Mouse (Mus musculus) embryo, embryonic 9.5 days (tissue): ENCODE measurements at regions not wholly inside any gene's neighbourhood (a gene's known extent, or its start where the extent isn't known, plus 50 kb on each side); places are given as distances from the start of the nearest gene placed in this dataset.

Source experiments
- DNase-seq: peaks from one replicate; pipeline ENCODE4 v3.0.0-alpha.2; 2017; ENCODE audit errors: extremely low spot score

GRCm38 (mm10) chr5:75880088-75880684 is 98.1 kb downstream of the Kdr start:
- DNase-seq = no peak

GRCm38 (mm10) chr5:75878361-75878760 is 99.9 kb downstream of the Kdr start:
- no peak for DNase-seq

- no peak for DNase-seq
These were observed 100.7 kb downstream of the Kdr start for GRCm38 (mm10) chr5:75877609-75877971.

DNA sequence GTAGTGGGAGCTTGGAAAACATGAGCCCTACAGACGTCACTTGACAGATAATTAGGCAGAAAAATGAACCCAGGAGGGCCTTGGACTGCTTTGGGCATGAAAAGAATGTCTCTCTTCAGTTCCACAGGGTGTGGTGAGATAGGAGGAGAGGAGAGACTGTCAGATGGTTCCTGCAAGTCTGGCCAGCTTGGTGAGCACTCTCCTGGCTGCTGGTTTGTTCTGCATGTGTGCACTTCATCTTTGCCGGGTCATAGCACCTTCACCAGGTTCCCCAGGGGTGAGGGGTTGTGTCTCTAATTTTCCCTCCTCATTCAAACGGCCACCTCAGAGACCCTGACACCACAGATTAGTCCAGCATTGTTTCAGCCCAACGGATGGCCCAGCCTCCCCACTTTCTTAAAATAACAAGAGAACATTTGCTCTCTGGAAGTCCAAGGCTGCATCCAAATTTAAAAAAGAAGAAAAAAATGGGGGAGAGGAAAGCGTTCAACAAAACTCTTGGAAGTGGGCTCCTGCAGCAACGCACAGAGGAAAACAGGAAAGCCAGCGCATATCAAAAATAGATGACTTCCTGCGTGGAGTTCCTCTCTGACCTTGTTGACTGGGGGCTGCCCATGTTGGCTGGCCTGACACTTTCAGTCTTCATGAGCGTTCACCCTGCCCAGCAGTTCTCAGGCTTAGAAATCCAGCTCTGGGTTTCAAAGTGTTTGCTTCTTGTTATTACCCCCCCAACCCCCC is 101.2 kb downstream of the Kdr start:
- DNase-seq = no peak

GRCm38 (mm10) chr5:75871120-75871519 is 107.1 kb downstream of the Kdr start:
- peak; percentile 89 for DNase-seq

- DNase-seq = no peak
These were observed 107.6 kb downstream of the Kdr start for GRCm38 (mm10) chr5:75870666-75871065.

GRCm38 (mm10) chr5:75869535-75869934 is 108.7 kb downstream of the Kdr start:
- no peak for DNase-seq

GRCm38 (mm10) chr5:75865096-75865495 is 113.2 kb downstream of the Kdr start:
- no peak for DNase-seq

DNA sequence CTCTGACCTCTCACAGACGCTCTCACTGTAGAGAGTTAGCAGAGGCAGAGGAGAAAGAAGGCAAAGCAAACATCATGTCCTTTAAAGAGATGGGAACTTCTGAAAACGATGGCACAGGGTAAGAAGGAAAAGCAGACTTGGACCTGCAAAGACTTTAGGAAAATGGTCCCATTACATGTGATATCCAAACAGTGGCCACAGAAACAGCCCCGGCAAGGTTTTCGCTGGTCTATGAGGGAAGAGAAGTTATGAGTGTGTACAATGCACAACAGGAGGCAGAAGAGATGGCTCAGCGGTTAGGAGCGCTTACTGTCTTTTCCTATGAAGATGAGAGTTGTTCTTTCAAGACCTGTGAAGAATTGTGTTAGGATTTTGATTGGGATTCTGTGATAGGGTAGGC is 114.9 kb downstream of the Kdr start:
- no peak for DNase-seq

DNA sequence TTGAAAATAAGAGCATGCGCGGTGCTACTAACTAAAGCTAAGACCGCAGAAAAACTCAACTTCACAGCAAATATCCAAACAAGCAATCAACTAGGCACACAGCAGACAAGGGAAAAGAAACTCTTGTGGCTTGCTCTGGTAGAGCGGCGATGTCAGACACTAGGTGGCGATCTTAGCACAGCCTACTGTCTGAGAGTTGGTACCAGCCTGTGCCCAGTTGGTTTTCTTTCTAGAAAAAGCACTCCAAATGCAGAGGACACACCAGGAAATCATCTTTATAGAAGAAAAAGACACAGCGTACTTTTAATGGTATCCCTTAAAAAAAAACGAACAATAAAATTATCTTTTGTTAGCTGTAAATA is 115.6 kb downstream of the Kdr start:
- peak; percentile 68 for DNase-seq

- DNase-seq = no peak
These were observed 116.2 kb downstream of the Kdr start for GRCm38 (mm10) chr5:75861916-75862629.

- DNase-seq = no peak
These were observed 118.9 kb downstream of the Kdr start for GRCm38 (mm10) chr5:75859316-75859836.

- DNase-seq = no peak
These were observed 127.4 kb downstream of the Kdr start for GRCm38 (mm10) chr5:75850855-75851254.

GRCm38 (mm10) chr5:75847966-75848365 is 130.3 kb downstream of the Kdr start:
- no peak for DNase-seq

GRCm38 (mm10) chr5:75847341-75847740 is 130.9 kb downstream of the Kdr start:
- no peak for DNase-seq

DNA sequence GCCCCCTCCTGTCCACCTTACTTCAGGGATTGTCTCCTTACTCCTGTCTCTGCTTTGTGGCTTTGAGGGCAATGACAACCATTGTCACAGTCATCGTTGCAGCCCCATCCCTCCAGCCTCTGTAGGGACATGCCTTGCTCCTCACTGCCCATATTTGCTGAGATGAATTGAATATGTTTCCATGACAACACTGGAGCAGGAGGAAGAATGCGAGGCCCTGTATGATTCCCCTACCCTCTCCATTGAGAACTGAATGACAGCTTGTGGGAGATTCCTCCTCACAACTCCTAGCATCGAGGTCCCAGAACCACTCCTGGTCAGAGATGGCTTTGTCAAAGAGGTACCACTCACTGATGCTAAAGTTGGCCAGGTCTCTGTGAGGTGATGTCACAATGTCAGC is 132.2 kb downstream of the Kdr start:
- no peak for DNase-seq

- no peak for DNase-seq
These were observed 134.5 kb downstream of the Kdr start for GRCm38 (mm10) chr5:75843807-75844206.

GRCm38 (mm10) chr5:75840421-75840820 is 137.8 kb downstream of the Kdr start:
- no peak for DNase-seq

GRCm38 (mm10) chr5:75835556-75835961 is 142.7 kb downstream of the Kdr start:
- no peak for DNase-seq

DNA sequence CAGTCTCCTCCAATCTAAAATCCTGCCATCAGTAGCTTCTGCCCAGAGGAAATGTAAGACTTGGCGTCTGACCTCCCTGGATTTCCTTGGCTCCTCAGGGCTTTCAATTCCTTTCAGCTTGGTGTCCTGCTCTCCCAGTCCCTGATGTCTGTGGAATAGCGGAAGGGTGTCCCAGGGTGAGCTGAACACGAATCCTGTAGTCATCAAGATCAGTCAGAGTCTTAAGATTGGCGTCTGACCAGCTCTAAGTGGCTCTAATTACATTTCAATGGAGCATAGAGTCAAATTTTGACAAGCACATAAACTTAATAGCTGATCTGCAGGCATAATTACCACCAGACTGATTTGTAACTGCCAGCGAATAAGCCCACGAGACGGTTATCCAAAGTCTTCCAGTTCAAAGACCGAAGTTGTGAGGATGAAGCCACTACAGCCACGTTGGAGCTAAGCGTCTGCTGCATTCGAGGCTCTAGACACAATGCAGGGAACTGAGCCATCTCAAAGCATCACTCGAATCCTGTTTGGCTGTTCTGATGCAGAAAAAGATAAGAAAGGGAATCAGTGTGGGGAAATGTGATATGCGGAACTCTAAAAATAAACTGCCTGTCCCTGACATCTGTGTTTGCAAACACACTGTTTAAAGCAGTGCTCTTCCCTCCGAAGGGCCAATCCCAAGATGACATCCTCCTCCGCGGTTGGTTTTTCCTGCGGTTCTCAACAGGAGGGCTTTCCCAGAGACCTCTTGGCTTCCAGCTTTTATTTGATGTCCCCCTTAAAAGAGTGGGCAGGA is 143.3 kb downstream of the Kdr start:
- DNase-seq = no peak

DNA sequence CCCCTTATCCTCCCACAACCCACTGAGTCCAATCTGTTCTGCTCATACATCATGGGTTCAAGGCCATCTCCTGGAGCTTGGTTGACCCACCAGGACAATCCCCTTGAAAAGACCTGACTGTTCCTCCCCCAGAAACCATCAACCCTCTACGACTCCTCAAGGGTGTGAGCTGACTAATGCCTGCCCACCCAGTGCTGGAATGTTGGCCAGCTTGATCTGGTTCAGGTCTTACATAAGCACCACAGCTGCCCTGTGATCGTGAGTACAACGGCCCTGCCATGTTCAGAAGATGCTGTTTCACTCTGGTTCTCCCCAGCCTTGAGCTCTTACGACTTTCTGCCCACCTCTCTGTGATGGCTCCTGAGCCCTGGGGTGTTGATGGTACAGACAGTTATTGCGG is 145.9 kb downstream of the Kdr start:
- no peak for DNase-seq
